Mouse (Mus musculus) neutrophil, adult 5-6 weeks (primary cell): Measurements from ENCODE around the gene Slc9a4. TPM values are rescaled to one million over a fixed set of nuclear protein-coding genes. Genes with fewer than 3 reads are reported as not detected.
"Not testable (repeated sequence)": the region's sequence is repeated elsewhere in the genome, so short reads cannot be mapped to it uniquely, and the experiment has no call there.

Experiments used
- ATAC-seq: fragments of 151-379, 151-347 bp; 2 replicates; pipeline ENCODE4 v1.8.0; 2017; ENCODE audit warnings: mild to moderate bottlenecking, moderate TSS enrichment; ENCODE audit not compliant: insufficient number of reproducible peaks, poor library complexity, low FRiP score, severe bottlenecking; ENCODE audit errors: extremely low read depth
- total RNA-seq: library from RNA; stranded (forward); fragments of 200-1000 nt; gene quantifications from 2 replicates; pipeline ENCODE4 v1.2.3, GENCODE M21; 2017

Gene Slc9a4
- total RNA-seq, 1 experiment from 2014 or later, result not detected

GRCm38 (mm10) chr1:40632407-40633062 lies 52.7 kb downstream of the Slc9a4 start:
- no peak for ATAC-seq

- ATAC-seq, result no peak
Observed at GRCm38 (mm10) chr1:40634608-40635007, 54.7 kb downstream of the Slc9a4 start.

- no peak for ATAC-seq
Observed at GRCm38 (mm10) chr1:40648234-40648633, 68.4 kb downstream of the Slc9a4 start.

- ATAC-seq, result no peak
Observed at GRCm38 (mm10) chr1:40650803-40651497, 71.1 kb downstream of the Slc9a4 start.

- no peak for ATAC-seq
Observed at GRCm38 (mm10) chr1:40657035-40657434, 77.2 kb downstream of the Slc9a4 start.

GRCm38 (mm10) chr1:40657978-40658496 lies 78.2 kb downstream of the Slc9a4 start:
- no peak for ATAC-seq

- ATAC-seq, result no peak
Observed at GRCm38 (mm10) chr1:40659017-40659416, 79.1 kb downstream of the Slc9a4 start.

- no peak for ATAC-seq
Observed at GRCm38 (mm10) chr1:40659496-40659895, 79.6 kb downstream of the Slc9a4 start.

GRCm38 (mm10) chr1:40660838-40661237 lies 81.0 kb downstream of the Slc9a4 start:
- no peak for ATAC-seq

GRCm38 (mm10) chr1:40665401-40666370 lies 85.8 kb downstream of the Slc9a4 start:
- no peak for ATAC-seq

- ATAC-seq, result not testable (repeated sequence)
Observed at GRCm38 (mm10) chr1:40667442-40667841, 87.6 kb downstream of the Slc9a4 start.

- no peak for ATAC-seq
Observed at GRCm38 (mm10) chr1:40670025-40670424, 90.1 kb downstream of the Slc9a4 start.

GRCm38 (mm10) chr1:40671490-40671889 lies 91.6 kb downstream of the Slc9a4 start:
- no peak for ATAC-seq

GRCm38 (mm10) chr1:40677306-40677705 lies 97.4 kb downstream of the Slc9a4 start:
- ATAC-seq, result no peak

Other genes with a start within 250 kb of the Slc9a4 start
- 3.6 and 4.1 TPM in 2 replicates for gene Il1rl1, start 150.5 kb upstream of the Slc9a4 start, total RNA-seq
- gene Il18r1, start 114.5 kb upstream of the Slc9a4 start, total RNA-seq, result 15.3 and 18.0 TPM in 2 replicates
- gene Il18rap, start 64.7 kb upstream of the Slc9a4 start, total RNA-seq, result 144 and 170 TPM in 2 replicates
- gene Slc9a2, start 100.5 kb downstream of the Slc9a4 start, total RNA-seq, result not detected in 2 replicates
- gene Mfsd9, start 210.6 kb downstream of the Slc9a4 start, total RNA-seq, result 2.5 and 3.0 TPM in 2 replicates
- gene Tmem182, start 225.5 kb downstream of the Slc9a4 start, total RNA-seq, result not detected in 2 replicates